Mouse (Mus musculus): ENCODE data around the gene Serpinb12.
"Not testable (repeated sequence)": the region's sequence is repeated elsewhere in the genome, so short reads cannot be mapped to it uniquely, and the experiment has no call there.

Gene Serpinb12

DNA sequence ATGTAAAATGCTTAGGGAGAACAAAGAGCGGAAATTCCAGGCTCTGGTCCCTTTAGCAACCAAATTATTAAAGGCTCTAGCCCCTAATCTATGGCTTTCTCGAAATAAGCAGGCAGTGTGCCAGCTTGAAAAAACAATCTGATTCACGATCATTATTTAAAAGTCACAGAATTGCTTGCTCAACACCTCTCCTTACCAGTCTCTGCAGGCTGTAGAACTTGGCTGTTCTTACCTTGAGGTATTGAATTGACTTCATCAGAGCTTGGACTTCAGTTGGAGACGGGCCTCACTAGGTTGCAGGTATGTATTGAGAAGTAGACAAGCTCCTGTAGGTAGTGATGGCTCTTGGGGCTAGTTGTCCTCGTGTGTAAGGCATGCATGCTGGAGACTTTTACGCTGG lies at the start of gene Serpinb12:
Gene Serpinb12 (plus strand): TSS at position 185 of the 400 bp plus-strand sequence.
- no peak for DNase-seq (ENCODE audit: low read depth, low spot score)

DNA sequence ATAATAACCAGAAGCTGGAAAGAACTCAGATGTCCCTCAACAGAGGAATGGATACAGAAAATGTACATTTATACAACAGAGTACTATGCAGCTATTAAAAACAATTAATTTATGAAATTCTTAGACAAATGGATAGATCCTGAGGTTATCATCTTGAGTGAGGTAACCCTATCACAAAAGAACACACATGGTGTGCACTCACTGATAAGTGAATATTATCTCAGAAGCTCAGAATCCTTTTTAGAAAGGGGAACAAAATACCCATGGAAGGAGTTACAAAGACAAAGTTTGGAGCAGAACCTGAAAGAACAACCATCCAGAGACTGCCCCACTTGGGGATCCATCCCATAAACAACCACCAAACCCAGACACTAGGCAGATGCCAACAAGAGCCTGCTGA lies 39.1 kb upstream of the Serpinb12 start:
- not testable (repeated sequence) for DNase-seq (ENCODE audit: low read depth, low spot score)

- DNase-seq (ENCODE audit: low read depth, low spot score), result no peak
Measured at GRCm38 (mm10) chr1:106901406-106901805, 32.8 kb upstream of the Serpinb12 start.

DNA sequence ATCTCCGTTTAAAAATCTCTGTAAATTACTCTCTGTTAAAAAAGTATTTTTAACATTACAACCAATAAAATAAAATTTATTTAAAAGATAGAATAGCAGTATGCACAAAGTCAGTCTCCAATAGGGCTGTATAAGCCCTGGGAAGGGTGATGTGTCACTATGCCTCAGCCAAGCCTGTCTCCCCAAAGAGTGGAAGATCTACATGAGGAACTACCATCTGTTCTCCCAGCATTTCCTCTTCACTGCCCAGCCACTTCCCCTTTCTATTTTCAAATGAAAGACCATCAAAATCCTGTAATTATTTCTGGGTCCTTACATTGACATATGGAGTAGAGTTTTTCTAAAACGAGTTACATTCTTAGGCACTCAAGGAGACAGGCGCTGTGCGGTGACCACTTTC lies 2.3 kb upstream of the Serpinb12 start:
- no peak for DNase-seq (ENCODE audit: low read depth, low spot score)

DNA sequence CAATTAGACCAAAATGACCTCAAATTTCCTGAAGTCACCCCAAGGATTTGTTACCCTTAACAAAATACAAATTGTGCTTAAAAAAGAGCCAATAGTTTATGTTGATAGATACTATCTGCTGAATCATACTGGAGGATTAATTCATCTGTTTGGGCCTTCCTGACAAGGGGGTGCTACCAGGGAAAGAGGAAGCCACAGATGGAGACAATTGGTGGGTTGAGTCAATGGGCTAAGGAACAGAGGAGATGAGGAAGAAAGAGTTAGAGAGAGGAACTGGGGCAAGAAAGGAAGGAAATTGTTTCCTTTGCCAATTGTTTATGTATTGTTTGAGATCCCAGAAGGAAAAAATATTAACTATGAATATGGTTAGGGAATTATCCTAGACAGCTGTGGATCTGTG lies 591 bp upstream of the Serpinb12 start:
- no peak for DNase-seq (ENCODE audit: low read depth, low spot score)

DNA sequence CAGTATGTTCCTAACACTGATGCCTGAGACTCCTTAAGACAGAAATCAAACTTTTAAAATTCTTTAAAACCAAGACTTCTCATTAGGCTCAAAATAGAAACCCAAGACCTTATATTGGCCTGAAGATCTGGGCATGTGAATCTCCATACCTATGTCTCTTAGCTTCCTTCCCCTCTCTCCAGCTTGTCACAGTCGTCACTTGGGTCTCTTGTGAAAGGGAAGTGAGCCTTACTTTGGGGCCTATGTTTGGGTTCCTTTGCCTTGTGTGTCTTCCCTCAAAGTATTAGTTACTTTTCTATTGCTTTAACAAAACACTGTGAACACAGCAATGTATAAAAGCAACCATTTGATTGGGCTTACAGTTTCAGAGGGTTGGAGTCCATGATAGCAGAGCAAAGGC lies 13.0 kb downstream of the Serpinb12 start:
- DNase-seq (ENCODE audit: low read depth, low spot score), result no peak

GRCm38 (mm10) chr1:106959981-106960380 lies 25.7 kb downstream of the Serpinb12 start:
- no peak for DNase-seq (ENCODE audit: low read depth, low spot score)

GRCm38 (mm10) chr1:106961023-106961422 lies 26.8 kb downstream of the Serpinb12 start:
- DNase-seq (ENCODE audit: low read depth, low spot score), result no peak

GRCm38 (mm10) chr1:106980684-106981083 lies 46.4 kb downstream of the Serpinb12 start, which contains the start of gene Serpinb13:
Serpinb13 (plus strand) TSS chr1:106980984.
- DNase-seq (ENCODE audit: low read depth, low spot score), result no peak

DNA sequence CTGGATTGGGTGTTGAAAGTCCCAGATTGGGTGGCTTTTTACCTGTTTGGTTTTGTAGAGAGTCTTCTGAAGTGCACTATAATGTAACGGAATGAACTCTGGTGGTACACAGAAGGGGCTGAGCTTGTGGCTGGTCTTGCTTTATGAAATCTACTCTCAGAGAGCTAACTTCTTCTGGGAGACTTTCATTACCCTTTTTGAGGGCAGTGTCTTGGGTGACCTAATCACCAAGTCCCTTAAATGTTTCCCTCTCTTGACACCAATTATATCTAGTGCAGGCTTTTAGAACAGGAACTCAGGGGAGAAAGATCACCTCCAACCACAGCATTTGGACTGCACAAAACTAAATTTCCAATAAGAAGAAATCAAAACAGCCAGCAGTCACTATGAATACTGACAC lies 48.8 kb downstream of the Serpinb12 start:
- DNase-seq (ENCODE audit: low read depth, low spot score), result no peak

GRCm38 (mm10) chr1:106983865-106984264 lies 49.6 kb downstream of the Serpinb12 start:
- DNase-seq (ENCODE audit: low read depth, low spot score), result no peak

DNA sequence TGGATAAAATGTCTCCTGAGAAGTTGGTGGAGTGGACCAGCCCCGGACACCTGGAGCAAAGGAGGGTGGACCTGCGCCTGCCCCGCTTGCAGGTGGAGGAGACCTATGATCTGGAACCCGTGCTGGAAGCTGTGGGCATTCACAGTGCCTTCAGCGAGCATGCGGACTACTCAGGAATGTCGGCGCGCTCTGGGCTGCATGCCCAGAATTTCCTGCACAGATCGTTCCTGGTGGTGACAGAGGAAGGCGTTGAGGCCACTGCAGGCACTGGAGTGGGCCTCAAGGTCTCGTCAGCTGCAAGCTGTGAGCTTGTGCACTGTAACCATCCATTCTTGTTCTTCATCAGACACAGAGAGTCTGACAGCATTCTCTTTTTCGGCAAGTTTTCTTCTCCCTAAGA lies 66.2 kb downstream of the Serpinb12 start:
- DNase-seq (ENCODE audit: low read depth, low spot score), result no peak

DNA sequence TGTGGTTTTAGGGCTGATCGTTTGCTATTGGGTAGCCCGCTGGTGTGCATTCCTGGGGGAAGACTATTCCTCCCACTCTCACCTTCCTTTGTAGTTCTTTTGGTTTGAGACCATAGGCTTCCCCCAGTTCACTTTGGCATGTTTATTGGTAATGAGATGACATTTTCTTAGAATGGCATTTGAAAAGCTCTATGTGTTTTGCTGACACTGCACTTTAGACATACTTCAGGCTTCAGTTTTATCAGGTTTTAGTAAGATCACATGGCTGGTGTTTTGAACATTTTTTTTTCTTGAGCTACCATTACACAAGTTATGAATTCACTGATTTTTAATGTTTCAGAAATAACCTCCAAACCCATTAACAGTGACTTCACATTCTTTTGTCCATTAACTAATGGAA lies 67.5 kb downstream of the Serpinb12 start:
- no peak for DNase-seq (ENCODE audit: low read depth, low spot score)

DNA sequence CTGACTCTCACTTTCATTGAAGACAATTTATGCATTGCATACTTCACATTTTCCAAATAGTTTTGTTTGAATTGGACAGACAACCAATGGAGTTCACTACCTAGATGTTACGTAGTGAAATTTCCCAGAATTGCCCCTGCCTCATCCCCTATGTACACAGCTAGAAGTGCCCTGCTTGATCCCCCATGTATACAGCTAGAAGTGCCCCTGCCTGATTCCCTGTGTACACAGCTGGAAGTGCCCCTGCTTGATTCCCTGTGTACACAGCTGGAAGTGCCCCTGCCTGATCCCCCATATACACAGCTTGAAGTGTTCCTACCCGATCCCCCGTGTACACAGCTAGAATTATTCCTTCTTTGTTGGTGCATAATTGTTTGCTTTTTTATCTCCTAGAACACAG lies 72.1 kb downstream of the Serpinb12 start:
- DNase-seq (ENCODE audit: low read depth, low spot score), result no peak
